Mouse (Mus musculus) heart, embryonic 16.5 days (tissue): ENCODE measurements around the gene Mgat1. TPM values are rescaled to one million over a fixed set of nuclear protein-coding genes. Genes with fewer than 3 reads are reported as not detected.

Experiments
- ATAC-seq: fragments of 200-750 bp; cut with Nextera tagmentation; replicated peaks from 2 replicates; pipeline ENCODE4 v1.8.0; 2017; ENCODE audit warnings: moderate number of reproducible peaks; ENCODE audit not compliant: insufficient read depth, low FRiP score; ENCODE audit errors: extremely low read depth
- H3K27ac ChIP-seq: fragments of 300-500 bp; sonication (generic); 2 replicates; pipeline ENCODE4 v1.5.1; 2014; ENCODE audit warnings: mild to moderate bottlenecking, low read length, control low read depth, moderate library complexity
- H3K27me3 ChIP-seq: fragments of 300-500 bp; sonication (generic); 2 replicates; pipeline ENCODE4 v1.6.1; 2014; ENCODE audit warnings: low read length, mixed read lengths; ENCODE audit not compliant: control insufficient read depth, insufficient read depth
- H3K36me3 ChIP-seq: fragments of 300-500 bp; sonication (generic); 2 replicates; pipeline ENCODE4 v1.6.1; 2014; ENCODE audit not compliant: control insufficient read depth, insufficient read depth
- H3K4me1 ChIP-seq: fragments of 300-500 bp; sonication (generic); 2 replicates; pipeline ENCODE4 v1.6.1; 2014; ENCODE audit warnings: low read length, mixed read lengths; ENCODE audit not compliant: control insufficient read depth, insufficient read depth
- H3K4me2 ChIP-seq: fragments of 300-500 bp; sonication (generic); 2 replicates; pipeline ENCODE4 v1.6.1; 2014; ENCODE audit warnings: low read depth, mild to moderate bottlenecking, control low read depth, low read length
- H3K4me3 ChIP-seq: fragments of 300-500 bp; sonication (generic); 2 replicates; pipeline ENCODE4 v1.5.1; 2014; ENCODE audit warnings: mild to moderate bottlenecking, control low read depth, low read length
- H3K9ac ChIP-seq: fragments of 300-500 bp; sonication (generic); 2 replicates; pipeline ENCODE4 v1.6.1; 2014; ENCODE audit warnings: low read length, control low read depth
- H3K9me3 ChIP-seq: fragments of 300-500 bp; sonication (generic); replicated peaks from 2 replicates; pipeline ENCODE4 v1.6.1; 2016; ENCODE audit warnings: low read length; ENCODE audit not compliant: control insufficient read depth
- WGBS: fragments of 180-500 bp; shearing (Covaris S2); extraction: QIAGEN DNeasy Blood & Tissue Kit; methylation state at CpG from one replicate; pipeline ENCODE4 v1.1.7; 2014; 5-methylcytosine and 5-hydroxymethylcytosine counted together
- polyA plus RNA-seq: library from polyadenylated mRNA; unstranded; fragments of >200 nt; fragmentation: Nextera tagmentation; extraction: Ambion mirVana; gene quantifications from 2 replicates; pipeline ENCODE4 v1.2.1, GENCODE M21; 2015

Mgat1 gene
- polyA plus RNA-seq, 1 experiment from 2014 or later, result 57.4 TPM

- no peak overlapping the region for H3K4me3 ChIP-seq
- no peaks in the 10 kb centered on the region for H3K4me1 ChIP-seq
- H3K9me3 ChIP-seq, result no peaks in the 10 kb centered on the region
- H3K36me3 ChIP-seq, result no peaks in the 10 kb centered on the region
- H3K27me3 ChIP-seq, result no peaks in the 10 kb centered on the region
- ATAC-seq, result no peak
- H3K9ac ChIP-seq, result no peak overlapping the region
- no peak overlapping the region for H3K27ac ChIP-seq
- 56% methylated on average over 1 of the region's 1 CpGs for WGBS
- no peak overlapping the region for H3K4me2 ChIP-seq
Observed at GRCm38 (mm10) chr11:49236891-49237290, 7.1 kb upstream of the Mgat1 start.

DNA sequence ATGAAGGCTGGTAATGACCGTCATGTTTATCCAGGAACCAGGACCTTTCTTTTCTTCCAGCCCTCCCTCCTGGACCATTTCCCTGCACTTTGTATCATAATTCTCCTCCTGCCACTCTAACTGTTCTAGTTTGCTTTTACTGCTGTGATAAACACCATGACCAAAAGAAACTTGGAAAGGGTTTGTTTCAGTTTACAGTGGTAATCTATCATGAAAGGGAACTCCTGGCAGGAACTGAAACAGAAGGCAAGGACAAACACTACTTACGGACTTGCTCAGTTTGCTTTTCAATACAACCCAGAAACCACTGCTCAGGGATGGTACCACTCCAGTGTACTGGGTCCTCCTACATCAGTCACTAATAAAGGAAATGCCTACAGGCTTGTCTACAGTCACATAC, 6.5 kb upstream of the Mgat1 start:
- WGBS, result 37% methylated on average over 2 of the region's 2 CpGs
- H3K4me1 ChIP-seq, result no peaks in the 10 kb centered on the region
- H3K27ac ChIP-seq, result peak overlapping the region; percentile 13; the same call in 1 of the 2 replicates
- ATAC-seq, result no peak
- no peak overlapping the region for H3K9ac ChIP-seq
- H3K36me3 ChIP-seq, result no peaks in the 10 kb centered on the region
- no peaks in the 10 kb centered on the region for H3K9me3 ChIP-seq
- no peak overlapping the region for H3K4me2 ChIP-seq
- H3K27me3 ChIP-seq, result no peaks in the 10 kb centered on the region
- no peak overlapping the region for H3K4me3 ChIP-seq

GRCm38 (mm10) chr11:49240310-49240709, 3.7 kb upstream of the Mgat1 start:
- H3K4me2 ChIP-seq, result no peak overlapping the region
- no peaks in the 10 kb centered on the region for H3K36me3 ChIP-seq
- no peak overlapping the region for H3K27ac ChIP-seq
- H3K4me1 ChIP-seq, result peaks cover 13% of the 10 kb centered on the region
- H3K27me3 ChIP-seq, result no peaks in the 10 kb centered on the region
- no peak overlapping the region for H3K9ac ChIP-seq
- WGBS, result 81% methylated on average over 1 of the region's 1 CpGs
- no peak for ATAC-seq
- H3K9me3 ChIP-seq, result no peaks in the 10 kb centered on the region
- no peak overlapping the region for H3K4me3 ChIP-seq

- Histone ChIP-seq H3K27ac (no peak overlapping the region), H3K4me1 (peaks cover 19% of the 10 kb centered on the region), H3K4me2 (no peak overlapping the region), H3K9ac (no peak overlapping the region), H3K4me3 (no peak overlapping the region), H3K9me3 (no peaks in the 10 kb centered on the region), H3K36me3 (no peaks in the 10 kb centered on the region), H3K27me3 (no peaks in the 10 kb centered on the region)
- 75% methylated on average over 4 of the region's 4 CpGs for WGBS
- ATAC-seq, result no peak
Observed at GRCm38 (mm10) chr11:49240874-49241273, 3.1 kb upstream of the Mgat1 start.

DNA sequence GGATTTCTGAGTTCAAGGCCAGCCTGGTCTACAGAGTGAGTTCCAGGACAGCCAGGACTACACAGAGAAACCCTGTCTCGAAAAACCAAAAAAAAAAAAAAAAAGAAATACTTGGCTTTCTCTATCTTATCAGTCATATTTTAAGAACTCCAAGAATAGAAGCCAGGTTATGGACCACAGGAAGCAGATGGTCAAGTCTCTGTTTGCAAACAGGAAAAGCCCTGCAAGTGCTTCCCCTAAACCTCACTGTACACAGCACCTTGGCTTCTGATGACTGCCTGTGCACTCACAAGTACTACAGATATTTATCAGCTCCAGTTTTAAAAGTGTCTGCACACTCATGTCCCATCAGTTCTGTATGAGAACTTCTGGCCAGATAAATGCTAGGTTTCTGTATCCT, 2.5 kb upstream of the Mgat1 start:
- no peaks in the 10 kb centered on the region for H3K9me3 ChIP-seq
- no CpG with 5 or more reads among the region's 1 CpGs for WGBS

GRCm38 (mm10) chr11:49242944-49243626, 906 bp upstream of the Mgat1 start:
- Histone ChIP-seq H3K4me2 (peak overlapping the region; percentile 84), H3K27me3 (no peaks in the 10 kb centered on the region), H3K36me3 (no peaks in the 10 kb centered on the region), H3K9ac (peak overlapping the region; percentile 58), H3K4me3 (peak overlapping the region; percentile 56), H3K9me3 (no peaks in the 10 kb centered on the region), H3K27ac (peak overlapping the region; percentile 82), H3K4me1 (peaks cover 25% of the 10 kb centered on the region)
- WGBS, result 21% methylated on average over 11 of the region's 11 CpGs
- no peak for ATAC-seq

More for the DNA sequence above, 2.5 kb upstream of the Mgat1 start:
- no peak overlapping the region for H3K4me2 ChIP-seq
- ATAC-seq, result no peak
- no peak overlapping the region for H3K27ac ChIP-seq
- no peaks in the 10 kb centered on the region for H3K27me3 ChIP-seq
- peaks cover 24% of the 10 kb centered on the region for H3K4me1 ChIP-seq
- no peaks in the 10 kb centered on the region for H3K36me3 ChIP-seq
- no peak overlapping the region for H3K4me3 ChIP-seq
- H3K9ac ChIP-seq, result no peak overlapping the region

- H3K4me2 ChIP-seq, result peak overlapping the region; percentile 84
- H3K9ac ChIP-seq, result peak overlapping the region; percentile 58
- peaks cover 39% of the 10 kb centered on the region for H3K4me1 ChIP-seq
- no peaks in the 10 kb centered on the region for H3K27me3 ChIP-seq
- peak overlapping the region; percentile 82 for H3K27ac ChIP-seq
- H3K4me3 ChIP-seq, result peak overlapping the region; percentile 56
- no peaks in the 10 kb centered on the region for H3K9me3 ChIP-seq
- no peak for ATAC-seq
- no peaks in the 10 kb centered on the region for H3K36me3 ChIP-seq
- 2% methylated on average over 4 of the region's 4 CpGs for WGBS
Observed at GRCm38 (mm10) chr11:49244595-49244930, 572 bp downstream of the Mgat1 start.

GRCm38 (mm10) chr11:49245176-49245575, 1.2 kb downstream of the Mgat1 start:
- H3K36me3 ChIP-seq, result no peaks in the 10 kb centered on the region
- peaks cover 45% of the 10 kb centered on the region for H3K4me1 ChIP-seq
- H3K27ac ChIP-seq, result peak overlapping the region; percentile 82
- H3K9ac ChIP-seq, result no peak overlapping the region
- no peaks in the 10 kb centered on the region for H3K9me3 ChIP-seq
- no peak for ATAC-seq
- 13% methylated on average over 7 of the region's 7 CpGs for WGBS
- peak overlapping the region; percentile 56 for H3K4me3 ChIP-seq
- peak overlapping the region; percentile 84 for H3K4me2 ChIP-seq
- no peaks in the 10 kb centered on the region for H3K27me3 ChIP-seq

GRCm38 (mm10) chr11:49245634-49246415, 1.8 kb downstream of the Mgat1 start:
- no peaks in the 10 kb centered on the region for H3K9me3 ChIP-seq
- peak overlapping the region; percentile 25 for H3K4me3 ChIP-seq
- peaks cover 45% of the 10 kb centered on the region for H3K4me1 ChIP-seq
- no peak for ATAC-seq
- no peaks in the 10 kb centered on the region for H3K27me3 ChIP-seq
- no peaks in the 10 kb centered on the region for H3K36me3 ChIP-seq
- H3K4me2 ChIP-seq, result peak overlapping the region; percentile 84
- WGBS, result 21% methylated on average over 12 of the region's 12 CpGs
- peak overlapping the region; percentile 38; the same call in 1 of the 2 replicates for H3K9ac ChIP-seq
- peak overlapping the region; percentile 74 for H3K27ac ChIP-seq
